Comparison of ENCODE assay signal across 8 mouse cellular contexts in the genomic region with DNA sequence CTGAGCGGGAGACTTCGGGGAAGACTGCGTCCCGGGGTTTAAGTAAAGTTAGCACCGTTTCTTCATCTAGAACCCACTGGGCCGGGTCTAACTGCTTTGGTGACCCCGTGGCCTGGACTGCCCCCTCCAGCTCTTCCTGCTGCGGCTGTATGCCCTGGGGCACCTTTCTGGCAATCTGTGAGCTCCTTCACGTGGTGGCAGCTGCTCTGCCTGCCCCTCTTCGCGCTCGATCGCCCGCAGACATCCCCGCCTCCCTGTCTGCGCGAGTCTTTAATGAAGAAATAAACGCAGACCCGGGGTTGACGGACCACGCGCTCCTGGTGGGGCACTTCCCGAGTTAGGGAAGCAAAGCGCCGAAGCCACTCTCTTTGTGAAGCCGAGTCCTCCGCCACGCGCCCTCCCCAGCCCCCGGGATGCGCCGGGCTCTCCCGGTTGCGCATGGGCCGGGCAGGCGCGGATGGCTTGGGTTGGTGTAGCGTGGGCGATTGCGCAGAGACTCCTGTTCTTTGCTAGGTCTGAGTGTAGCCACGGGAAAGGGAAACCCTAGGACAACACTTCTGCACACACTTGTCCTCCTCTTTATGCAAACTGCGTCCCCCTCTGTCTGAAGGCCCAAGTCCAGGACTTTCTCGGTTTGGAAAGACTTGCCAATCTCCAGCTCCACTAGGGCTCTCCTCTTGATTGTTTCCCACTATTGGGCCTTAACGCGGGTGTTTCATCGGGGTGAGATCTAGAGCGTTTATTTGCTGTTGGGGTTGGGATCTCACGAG. TPM values are rescaled to one million over a fixed set of nuclear protein-coding genes. Genes with fewer than 3 reads are reported as not detected.
DNase-seq lines count a peak whose midpoint lies in the region; ATAC-seq and TF ChIP-seq lines count a peak whose summit lies in the region.

No protein-coding gene starts in this region.

- no peaks in the 10 kb centered on the region for H3K36me3 ChIP-seq in heart, embryonic 11.5 days (ENCODE audit: control insufficient read depth, insufficient read depth, low read length)
- no peaks in the 10 kb centered on the region for H3K36me3 ChIP-seq in liver, embryonic 12.5 days

- peak; percentile 52 to 62 for DNase-seq in cerebellum, postnatal 10 days
- DNase-seq in cerebellum, adult 18-20 months = no peak
- DNase-seq in adrenal gland, postnatal 14 days = peak; percentile 15
- DNase-seq in kidney, adult 9 months = peak; percentile 48
- DNase-seq in natural killer cell, adult 2 months (ENCODE audit: low spot score in 2 of 2) = no peak

- H3K4me1 ChIP-seq in heart, embryonic 11.5 days (ENCODE audit: control insufficient read depth, insufficient read depth, low read length) = peaks cover 11% of the 10 kb centered on the region; the same call in 1 of the 2 replicates
- H3K4me1 ChIP-seq in liver, embryonic 12.5 days = peaks cover 15% of the 10 kb centered on the region
- H3K4me1 ChIP-seq in olfactory bulb, adult 2 months (ENCODE audit: control insufficient read depth, insufficient read depth, low read length) = peaks cover 35% of the 10 kb centered on the region

- no peak for TF ChIP-seq CTCF in olfactory bulb, adult 2 months (IDR thresholded peaks at IDR 0.05; ENCODE audit: insufficient read depth, low read depth, low read length)

- peak overlapping the region; percentile 83 for H3K9ac ChIP-seq in heart, embryonic 11.5 days (ENCODE audit: low read depth, low read length)
- H3K9ac ChIP-seq in liver, embryonic 12.5 days = no peak overlapping the region

- H3K27me3 ChIP-seq in heart, embryonic 11.5 days (ENCODE audit: control insufficient read depth, insufficient read depth, low read length) = peaks cover 17% of the 10 kb centered on the region; the same call in 1 of the 2 replicates
- peaks cover 52% of the 10 kb centered on the region for H3K27me3 ChIP-seq in liver, embryonic 12.5 days (replicated peaks)

- under 1% methylated on average over 48 of the region's 48 CpGs for WGBS in heart, embryonic 11.5 days (ENCODE audit: insufficient replicate concordance)
- 2% methylated on average over 48 of the region's 48 CpGs for WGBS in liver, embryonic 12.5 days (ENCODE audit: insufficient replicate concordance)
- WGBS in olfactory bulb, adult 2 months = 4% methylated on average over 48 of the region's 48 CpGs

- H3K4me3 ChIP-seq in heart, embryonic 11.5 days (ENCODE audit: low read depth, low read length) = peak overlapping the region; percentile 75
- peak overlapping the region; percentile 61 for H3K4me3 ChIP-seq in liver, embryonic 12.5 days
- H3K4me3 ChIP-seq in olfactory bulb, adult 2 months (ENCODE audit: insufficient read depth, low read depth, low read length) = peak overlapping the region; percentile 37

- no peak overlapping the region for H3K27ac ChIP-seq in heart, embryonic 11.5 days (ENCODE audit: low read depth, low read length)
- H3K27ac ChIP-seq in liver, embryonic 12.5 days = no peak overlapping the region
- H3K27ac ChIP-seq in olfactory bulb, adult 2 months (ENCODE audit: insufficient read depth, low read depth, low read length) = no peak overlapping the region

- no peak for ATAC-seq in heart, embryonic 11.5 days (replicated peaks; ENCODE audit: insufficient number of reproducible peaks, low FRiP score, low TSS enrichment)
- ATAC-seq in liver, embryonic 12.5 days = no peak

- no peaks in the 10 kb centered on the region for H3K9me3 ChIP-seq in heart, embryonic 11.5 days (replicated peaks; ENCODE audit: control insufficient read depth, low read length)
- no peaks in the 10 kb centered on the region for H3K9me3 ChIP-seq in liver, embryonic 12.5 days (replicated peaks)

- no peak for TF ChIP-seq POLR2A in olfactory bulb, adult 2 months (IDR thresholded peaks at IDR 0.05; ENCODE audit: insufficient read depth, low read depth, low read length)

- H3K4me2 ChIP-seq in heart, embryonic 11.5 days = peak overlapping the region; percentile 87
- H3K4me2 ChIP-seq in liver, embryonic 12.5 days = peak overlapping the region; percentile 84

RNA-seq across cellular contexts. Expression of gene Slit2, which starts 3.1 kb away (rescaled TPM):
- 15.2 and 16.3 TPM in 2 replicates for total RNA-seq in adrenal gland, postnatal 14 days (2021)
- 47.2 and 49.4 TPM in 2 replicates for polyA plus RNA-seq in heart, embryonic 11.5 days (2014; fragmentation: Nextera tagmentation; extraction: Ambion mirVana)
- 1.3 and 2.2 TPM in 2 replicates for polyA plus RNA-seq in liver, embryonic 12.5 days (2016; fragmentation: Nextera tagmentation; extraction: Ambion mirVana)
- polyA plus RNA-seq in olfactory bulb, adult 2 months (2012; ENCODE audit: insufficient read depth, insufficient read length, low replicate concordance, missing spikeins) = not detected in 2 replicates

Comparison
In these comparisons a context has a peak if more than half of its experiments do, and no peak if none do; other contexts are left out.
1. DNase-seq: peak in cerebellum, postnatal 10 days (2 of 2), adrenal gland, postnatal 14 days (single experiment) and kidney, adult 9 months (single experiment); none in cerebellum, adult 18-20 months (0 of 2) and natural killer cell, adult 2 months (0 of 2).
2. RNA of gene Slit2, which starts 3.1 kb away (polyA plus RNA-seq): 47.2 to 49.4 TPM in heart, embryonic 11.5 days; 1.3 to 2.2 TPM in liver, embryonic 12.5 days and not detected in olfactory bulb, adult 2 months; every median in the first group is over 10 times any median in the second.
3. Peak in every context shown above with its lines, with median percentiles within 50 percentile points of each other: H3K4me3 ChIP-seq.